Mouse (Mus musculus) Muller cell, postnatal 12 days (primary cell): ENCODE data around the gene Slc15a4.

Source experiments
- DNase-seq: peaks from one replicate; pipeline ENCODE4 v3.0.0-alpha.2; 2015; ENCODE audit errors: inconsistent ontology term

Gene Slc15a4

GRCm38 (mm10) chr5:127621108-127621507 is 11.6 kb downstream of the Slc15a4 start:
- no peak for DNase-seq

GRCm38 (mm10) chr5:127620371-127620770 is 12.3 kb downstream of the Slc15a4 start:
- DNase-seq = no peak

GRCm38 (mm10) chr5:127618834-127619233 is 13.9 kb downstream of the Slc15a4 start:
- DNase-seq = no peak

GRCm38 (mm10) chr5:127616884-127617635 is 15.6 kb downstream of the Slc15a4 start:
- peak; percentile 98 for DNase-seq

- no peak for DNase-seq
Observed at GRCm38 (mm10) chr5:127616151-127616550, 16.5 kb downstream of the Slc15a4 start.

- DNase-seq = no peak
Observed at GRCm38 (mm10) chr5:127615459-127615858, 17.2 kb downstream of the Slc15a4 start.

GRCm38 (mm10) chr5:127612397-127612796 is 20.3 kb downstream of the Slc15a4 start:
- DNase-seq = no peak

- DNase-seq = no peak
Observed at GRCm38 (mm10) chr5:127611881-127612280, 20.8 kb downstream of the Slc15a4 start.

GRCm38 (mm10) chr5:127610787-127611509 is 21.7 kb downstream of the Slc15a4 start:
- DNase-seq = peak; percentile 84

- DNase-seq = no peak
Observed at GRCm38 (mm10) chr5:127609191-127609714, 23.4 kb downstream of the Slc15a4 start.

- no peak for DNase-seq
Observed at GRCm38 (mm10) chr5:127607507-127607906, 25.2 kb downstream of the Slc15a4 start.

- DNase-seq = no peak
Observed at GRCm38 (mm10) chr5:127602996-127603395, 29.7 kb downstream of the Slc15a4 start.

GRCm38 (mm10) chr5:127596862-127597261 is 35.8 kb downstream of the Slc15a4 start:
- DNase-seq = no peak

GRCm38 (mm10) chr5:127595676-127596075 is 37.0 kb downstream of the Slc15a4 start:
- DNase-seq = no peak

- no peak for DNase-seq
Observed at GRCm38 (mm10) chr5:127592854-127593253, 39.8 kb downstream of the Slc15a4 start.

- no peak for DNase-seq
Observed at GRCm38 (mm10) chr5:127592406-127592805, 40.3 kb downstream of the Slc15a4 start.

- DNase-seq = no peak
Observed at GRCm38 (mm10) chr5:127587854-127588253, 44.8 kb downstream of the Slc15a4 start.

- DNase-seq = no peak
Observed at GRCm38 (mm10) chr5:127583658-127584057, 49.0 kb downstream of the Slc15a4 start.

GRCm38 (mm10) chr5:127577419-127577818 is 55.3 kb downstream of the Slc15a4 start:
- no peak for DNase-seq

- DNase-seq = no peak
Observed at GRCm38 (mm10) chr5:127567165-127567741, 65.4 kb downstream of the Slc15a4 start.

- no peak for DNase-seq
Observed at GRCm38 (mm10) chr5:127561086-127561485, 71.6 kb downstream of the Slc15a4 start.

- DNase-seq = no peak
Observed at GRCm38 (mm10) chr5:127548136-127548535, 84.6 kb downstream of the Slc15a4 start.
